Mouse (Mus musculus) embryonic facial prominence, embryonic 12.5 days (tissue): ENCODE data around the gene Gm765. TPM values are rescaled to one million over a fixed set of nuclear protein-coding genes. Genes with fewer than 3 reads are reported as not detected.

Experiments used
- ATAC-seq: fragments of 200-750 bp; cut with Nextera tagmentation; 2 replicates; pipeline ENCODE4 v1.8.0; 2017; ENCODE audit not compliant: insufficient number of reproducible peaks, insufficient read depth, low FRiP score, low TSS enrichment
- H3K27ac ChIP-seq: fragments of 300-500 bp; sonication (generic); 2 replicates; pipeline ENCODE4 v1.5.1; 2016; ENCODE audit warnings: mild to moderate bottlenecking
- H3K27me3 ChIP-seq: fragments of 300-500 bp; sonication (generic); 2 replicates; pipeline ENCODE4 v1.6.1; 2016; ENCODE audit warnings: mild to moderate bottlenecking, moderate library complexity
- H3K36me3 ChIP-seq: fragments of 300-500 bp; sonication (generic); 2 replicates; pipeline ENCODE4 v1.6.1; 2016; ENCODE audit warnings: mild to moderate bottlenecking
- H3K4me1 ChIP-seq: fragments of 300-500 bp; sonication (generic); 2 replicates; pipeline ENCODE4 v1.6.1; 2016
- H3K4me2 ChIP-seq: fragments of 300-500 bp; sonication (generic); replicated peaks from 2 replicates; pipeline ENCODE4 v1.6.1; 2016; ENCODE audit warnings: mild to moderate bottlenecking, moderate library complexity
- H3K4me3 ChIP-seq: fragments of 300-500 bp; sonication (generic); 2 replicates; pipeline ENCODE4 v1.5.1; 2016; ENCODE audit warnings: mild to moderate bottlenecking
- H3K9ac ChIP-seq: fragments of 300-500 bp; sonication (generic); 2 replicates; pipeline ENCODE4 v1.6.1; 2016; ENCODE audit warnings: mild to moderate bottlenecking, moderate library complexity
- H3K9me3 ChIP-seq: fragments of 300-500 bp; sonication (generic); 2 replicates; pipeline ENCODE4 v1.6.1; 2016; ENCODE audit warnings: mild to moderate bottlenecking, moderate library complexity
- WGBS: fragments of 180-500 bp; shearing (Covaris S2); methylation state at CpG from one replicate; pipeline ENCODE4 v1.1.7; 2016; 5-methylcytosine and 5-hydroxymethylcytosine counted together
- polyA plus RNA-seq: library from polyadenylated mRNA; unstranded; fragments of >200 nt; fragmentation: Nextera tagmentation; extraction: Ambion mirVana; gene quantifications from 2 replicates; pipeline ENCODE4 v1.2.1, GENCODE M21; 2016

The Gm765 gene
- polyA plus RNA-seq, 1 experiment from 2014 or later, result not detected

- no peak overlapping the region for H3K27ac ChIP-seq
- H3K4me2 ChIP-seq, result no peak overlapping the region
- no peaks in the 10 kb centered on the region for H3K36me3 ChIP-seq
- H3K9ac ChIP-seq, result no peak overlapping the region
- H3K4me3 ChIP-seq, result no peak overlapping the region
- no peaks in the 10 kb centered on the region for H3K4me1 ChIP-seq
- no peaks in the 10 kb centered on the region for H3K27me3 ChIP-seq
- no peaks in the 10 kb centered on the region for H3K9me3 ChIP-seq
- WGBS, result 56% methylated on average over 6 of the region's 6 CpGs
- ATAC-seq, result no peak
Measured at GRCm38 (mm10) chr6:98287521-98287920, 55.0 kb downstream of the Gm765 start.

DNA sequence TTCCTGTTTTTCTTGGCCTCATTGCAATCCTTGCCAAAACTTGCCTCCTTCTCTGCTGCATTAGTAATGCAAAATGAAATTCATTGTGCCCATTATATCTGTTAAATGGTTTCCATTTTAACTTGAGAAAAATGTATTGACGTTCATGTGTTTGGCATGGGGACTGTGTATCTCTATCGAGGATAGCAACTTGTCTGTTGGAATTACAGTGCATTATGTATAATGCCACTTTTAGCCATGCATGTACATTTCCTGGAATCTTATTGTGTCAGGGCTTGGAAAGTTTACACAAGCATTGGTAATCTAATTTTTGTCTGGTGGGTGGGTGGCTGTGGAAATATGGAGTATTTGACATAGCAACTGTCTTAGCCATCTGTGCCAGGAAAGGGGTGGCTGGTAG is 57.4 kb downstream of the Gm765 start:
- H3K27ac ChIP-seq, result no peak overlapping the region
- H3K9me3 ChIP-seq, result no peaks in the 10 kb centered on the region
- no peak overlapping the region for H3K4me3 ChIP-seq
- H3K4me2 ChIP-seq, result no peak overlapping the region
- WGBS, result 84% methylated on average over 2 of the region's 2 CpGs
- H3K27me3 ChIP-seq, result no peaks in the 10 kb centered on the region
- no peak overlapping the region for H3K9ac ChIP-seq
- no peaks in the 10 kb centered on the region for H3K36me3 ChIP-seq
- no peak for ATAC-seq
- no peaks in the 10 kb centered on the region for H3K4me1 ChIP-seq

GRCm38 (mm10) chr6:98282791-98283190 is 59.8 kb downstream of the Gm765 start:
- Histone ChIP-seq H3K27me3 (no peaks in the 10 kb centered on the region), H3K4me1 (no peaks in the 10 kb centered on the region), H3K36me3 (no peaks in the 10 kb centered on the region), H3K9ac (no peak overlapping the region), H3K27ac (no peak overlapping the region), H3K9me3 (no peaks in the 10 kb centered on the region), H3K4me2 (no peak overlapping the region), H3K4me3 (no peak overlapping the region)
- 83% methylated on average over 4 of the region's 4 CpGs for WGBS
- ATAC-seq, result no peak

DNA sequence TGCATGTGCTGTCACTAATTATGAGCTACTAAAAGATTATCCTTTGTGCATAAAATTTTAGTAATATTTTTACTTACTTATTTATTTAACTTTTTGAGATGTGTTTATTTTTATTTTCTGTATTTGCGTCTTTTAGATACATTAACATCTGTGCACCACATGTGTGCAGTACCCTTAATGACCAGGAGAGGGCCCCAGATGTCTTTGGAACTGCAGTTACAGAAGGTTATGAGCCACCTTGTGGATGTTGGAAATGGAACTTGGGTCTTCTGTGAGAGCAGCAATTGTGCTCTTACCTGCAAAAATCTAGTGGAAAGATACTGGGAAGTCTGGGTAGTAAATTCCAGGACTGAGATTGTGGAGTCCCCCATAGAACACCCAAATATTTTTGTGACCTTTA is 71.0 kb downstream of the Gm765 start:
- no peak overlapping the region for H3K4me2 ChIP-seq
- no peak for ATAC-seq
- H3K4me1 ChIP-seq, result no peaks in the 10 kb centered on the region; the same call in 1 of the 2 replicates
- no peak overlapping the region for H3K9ac ChIP-seq
- no peak overlapping the region for H3K27ac ChIP-seq
- no peaks in the 10 kb centered on the region for H3K9me3 ChIP-seq
- no peaks in the 10 kb centered on the region for H3K27me3 ChIP-seq
- H3K36me3 ChIP-seq, result no peaks in the 10 kb centered on the region
- 78% methylated on average over 1 of the region's 1 CpGs for WGBS
- no peak overlapping the region for H3K4me3 ChIP-seq

DNA sequence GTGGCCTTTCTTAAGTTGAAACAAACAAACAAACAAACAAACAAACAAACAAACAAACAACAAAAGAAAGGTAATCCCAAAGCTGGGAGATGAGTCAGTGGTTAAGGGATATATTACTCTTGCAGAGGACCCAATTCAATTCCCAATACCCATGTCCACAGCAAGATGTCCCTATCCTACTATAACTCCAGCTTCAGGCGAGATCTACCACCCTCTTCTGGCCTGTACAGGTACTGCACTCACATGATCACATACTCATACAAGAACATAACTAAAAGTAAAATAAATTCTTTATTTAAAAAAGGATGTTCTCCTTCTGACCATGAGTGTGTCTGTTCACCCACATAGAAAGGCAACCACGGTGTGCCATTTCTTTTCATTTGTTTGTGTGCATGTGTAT is 79.6 kb downstream of the Gm765 start:
- WGBS, result 62% methylated on average over 2 of the region's 2 CpGs

DNA sequence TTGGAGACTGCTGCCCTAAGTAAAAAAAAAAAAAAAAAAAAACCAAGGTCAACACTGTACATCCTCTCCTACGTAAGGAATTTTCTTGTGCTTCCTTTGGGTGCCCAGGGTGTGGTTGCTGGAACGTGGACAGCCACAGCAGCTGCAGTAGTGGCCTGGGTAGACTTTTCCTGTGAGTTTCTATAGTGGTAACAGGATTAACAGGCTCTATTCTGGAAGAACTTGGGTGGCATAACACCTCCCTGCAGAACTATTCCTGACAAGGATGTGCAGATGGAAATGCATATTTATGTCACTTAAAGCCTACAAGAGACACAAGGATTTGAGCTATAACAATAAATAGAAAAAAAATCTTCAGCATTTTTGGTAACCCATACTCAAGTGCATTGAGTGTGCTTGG is 83.5 kb downstream of the Gm765 start:
- ATAC-seq, result no peak
- H3K9ac ChIP-seq, result no peak overlapping the region
- 62% methylated on average over 2 of the region's 2 CpGs for WGBS
- H3K4me3 ChIP-seq, result no peak overlapping the region
- no peaks in the 10 kb centered on the region for H3K4me1 ChIP-seq
- H3K9me3 ChIP-seq, result no peaks in the 10 kb centered on the region
- H3K36me3 ChIP-seq, result no peaks in the 10 kb centered on the region
- no peak overlapping the region for H3K27ac ChIP-seq
- H3K27me3 ChIP-seq, result no peaks in the 10 kb centered on the region
- no peak overlapping the region for H3K4me2 ChIP-seq

More for the DNA sequence above, 79.6 kb downstream of the Gm765 start:
- Histone ChIP-seq H3K9ac (no peak overlapping the region), H3K4me3 (no peak overlapping the region), H3K27ac (no peak overlapping the region), H3K36me3 (no peaks in the 10 kb centered on the region), H3K9me3 (no peaks in the 10 kb centered on the region), H3K27me3 (no peaks in the 10 kb centered on the region), H3K4me1 (no peaks in the 10 kb centered on the region; the same call in 1 of the 2 replicates), H3K4me2 (no peak overlapping the region)
- no peak for ATAC-seq

- Histone ChIP-seq H3K4me2 (no peak overlapping the region), H3K4me1 (peaks cover 9% of the 10 kb centered on the region; the same call in 1 of the 2 replicates), H3K27ac (no peak overlapping the region), H3K36me3 (no peaks in the 10 kb centered on the region), H3K27me3 (0 out of 2 replicates have a peak, but pooled peaks cover 3% of the 10 kb centered on the region), H3K4me3 (no peak overlapping the region), H3K9me3 (no peaks in the 10 kb centered on the region), H3K9ac (no peak overlapping the region)
- WGBS, result 75% methylated on average over 2 of the region's 2 CpGs
- no peak for ATAC-seq
Measured at GRCm38 (mm10) chr6:98246449-98246848, 96.1 kb downstream of the Gm765 start.

DNA sequence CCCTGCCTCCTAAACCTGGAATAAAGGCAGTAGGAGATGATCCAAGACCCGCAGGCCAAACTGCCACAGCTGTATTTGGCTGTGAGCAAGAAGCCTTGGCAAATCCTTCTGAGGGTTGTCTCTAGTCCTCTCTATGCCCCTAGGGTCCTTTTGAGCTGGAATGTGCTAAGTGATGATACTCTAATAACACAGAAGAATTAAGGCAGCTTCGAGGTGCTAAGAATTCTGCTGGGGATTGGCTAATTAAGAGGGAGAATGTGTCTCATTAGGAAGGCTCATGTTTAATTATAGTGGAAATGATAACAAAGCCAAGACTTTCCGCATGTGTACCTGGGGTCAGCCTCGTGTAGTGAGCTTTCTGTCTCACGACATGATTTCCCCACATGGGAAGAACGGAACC is 99.4 kb downstream of the Gm765 start:
- no peak overlapping the region for H3K4me2 ChIP-seq
- no peak overlapping the region for H3K27ac ChIP-seq
- H3K27me3 ChIP-seq, result 0 out of 2 replicates have a peak, but pooled peaks cover 3% of the 10 kb centered on the region
- no peaks in the 10 kb centered on the region for H3K9me3 ChIP-seq
- no peak overlapping the region for H3K9ac ChIP-seq
- peaks cover 9% of the 10 kb centered on the region; the same call in 1 of the 2 replicates for H3K4me1 ChIP-seq
- no peak overlapping the region for H3K4me3 ChIP-seq
- WGBS, result 36% methylated on average over 6 of the region's 6 CpGs
- ATAC-seq, result no peak
- no peaks in the 10 kb centered on the region for H3K36me3 ChIP-seq

- H3K4me3 ChIP-seq, result no peak overlapping the region
- H3K27me3 ChIP-seq, result 0 out of 2 replicates have a peak, but pooled peaks cover 3% of the 10 kb centered on the region
- H3K9ac ChIP-seq, result no peak overlapping the region
- H3K27ac ChIP-seq, result no peak overlapping the region
- peaks cover 9% of the 10 kb centered on the region; the same call in 1 of the 2 replicates for H3K4me1 ChIP-seq
- ATAC-seq, result no peak
- 85% methylated on average over 8 of the region's 8 CpGs for WGBS
- no peaks in the 10 kb centered on the region for H3K9me3 ChIP-seq
- H3K36me3 ChIP-seq, result no peaks in the 10 kb centered on the region
- H3K4me2 ChIP-seq, result no peak overlapping the region
Measured at GRCm38 (mm10) chr6:98240561-98241272, 101.8 kb downstream of the Gm765 start.

DNA sequence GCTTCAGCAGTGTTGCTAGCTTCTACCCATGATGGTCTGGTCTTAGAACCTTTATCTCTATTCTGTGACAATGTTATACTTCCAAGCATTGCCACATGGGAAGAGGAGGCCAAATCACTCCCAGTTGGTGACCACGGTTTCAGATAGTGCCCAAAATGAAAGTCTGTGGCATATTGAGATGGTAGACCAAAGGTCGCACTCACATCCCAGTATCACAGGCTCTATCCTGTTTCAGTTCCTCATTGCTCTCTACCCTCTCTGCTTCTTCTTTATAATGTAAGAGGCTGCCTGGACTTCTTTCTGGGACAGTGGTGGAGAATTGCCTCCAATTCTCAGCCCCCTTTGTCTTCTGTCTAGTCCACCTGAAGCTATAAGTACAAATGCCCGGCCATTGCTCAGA is 108.5 kb downstream of the Gm765 start:
- 90% methylated on average over 3 of the region's 3 CpGs for WGBS
- no peak overlapping the region for H3K27ac ChIP-seq
- H3K27me3 ChIP-seq, result no peaks in the 10 kb centered on the region
- H3K9me3 ChIP-seq, result no peaks in the 10 kb centered on the region
- no peak for ATAC-seq
- no peak overlapping the region for H3K4me2 ChIP-seq
- H3K9ac ChIP-seq, result no peak overlapping the region
- H3K36me3 ChIP-seq, result no peaks in the 10 kb centered on the region
- H3K4me1 ChIP-seq, result no peaks in the 10 kb centered on the region
- no peak overlapping the region for H3K4me3 ChIP-seq

DNA sequence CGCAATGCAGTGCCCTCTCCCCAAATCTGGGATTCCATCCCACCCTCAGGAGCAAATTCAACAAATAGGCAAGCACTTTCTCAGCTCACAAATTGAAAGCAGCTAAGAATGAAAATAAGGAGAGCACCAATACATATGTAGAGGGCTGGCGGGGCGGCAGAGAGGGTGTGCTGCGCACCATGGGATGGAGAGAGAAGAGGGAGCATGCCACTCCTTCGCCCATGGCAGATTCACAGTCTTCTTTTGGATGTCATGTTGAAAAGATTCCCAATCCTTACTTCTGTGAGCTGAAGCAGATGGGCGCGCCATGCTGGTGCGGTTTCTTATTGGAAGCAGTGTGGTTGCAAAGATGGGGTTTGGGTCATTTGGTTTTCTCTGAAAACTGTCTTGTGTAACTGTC is 118.6 kb downstream of the Gm765 start:
- no peaks in the 10 kb centered on the region for H3K9me3 ChIP-seq
- no peak overlapping the region for H3K9ac ChIP-seq
- WGBS, result 90% methylated on average over 8 of the region's 8 CpGs
- H3K4me3 ChIP-seq, result no peak overlapping the region
- H3K36me3 ChIP-seq, result no peaks in the 10 kb centered on the region
- ATAC-seq, result no peak
- H3K4me2 ChIP-seq, result no peak overlapping the region
- H3K27ac ChIP-seq, result no peak overlapping the region
- no peaks in the 10 kb centered on the region for H3K4me1 ChIP-seq
- H3K27me3 ChIP-seq, result no peaks in the 10 kb centered on the region

GRCm38 (mm10) chr6:98221970-98222369 is 120.6 kb downstream of the Gm765 start:
- no peak overlapping the region for H3K27ac ChIP-seq
- no peaks in the 10 kb centered on the region for H3K9me3 ChIP-seq
- no peak overlapping the region for H3K4me2 ChIP-seq
- no peak overlapping the region for H3K4me3 ChIP-seq
- 88% methylated on average over 16 of the region's 16 CpGs for WGBS
- no peaks in the 10 kb centered on the region for H3K36me3 ChIP-seq
- ATAC-seq, result no peak
- H3K27me3 ChIP-seq, result no peaks in the 10 kb centered on the region
- no peak overlapping the region for H3K9ac ChIP-seq
- no peaks in the 10 kb centered on the region for H3K4me1 ChIP-seq
